Mouse (Mus musculus) forebrain, embryonic 12.5 days (tissue): ENCODE data around the gene Irx2. TPM values are rescaled to one million over a fixed set of nuclear protein-coding genes. Genes with fewer than 3 reads are reported as not detected.

ENCODE experiments used
- ATAC-seq: fragments of 200-750 bp; cut with Nextera tagmentation; 2 replicates; pipeline ENCODE4 v1.8.0; 2017; ENCODE audit warnings: moderate TSS enrichment; ENCODE audit not compliant: low FRiP score
- H3K27ac ChIP-seq: fragments of 300-500 bp; sonication (generic); 2 replicates; pipeline ENCODE4 v1.5.1; 2016; ENCODE audit warnings: mild to moderate bottlenecking
- H3K27me3 ChIP-seq: fragments of 300-500 bp; sonication (generic); 2 replicates; pipeline ENCODE4 v1.6.1; 2016; ENCODE audit warnings: mild to moderate bottlenecking
- H3K36me3 ChIP-seq: fragments of 300-500 bp; sonication (generic); replicated peaks from 2 replicates; pipeline ENCODE4 v1.6.1; 2016; ENCODE audit warnings: mild to moderate bottlenecking
- H3K4me1 ChIP-seq: fragments of 300-500 bp; sonication (generic); 2 replicates; pipeline ENCODE4 v1.6.1; 2016
- H3K4me2 ChIP-seq: fragments of 300-500 bp; sonication (generic); 2 replicates; pipeline ENCODE4 v1.6.1; 2016; ENCODE audit warnings: mild to moderate bottlenecking, moderate library complexity
- H3K4me3 ChIP-seq: fragments of 300-500 bp; sonication (generic); replicated peaks from 2 replicates; pipeline ENCODE4 v1.5.1; 2016; ENCODE audit warnings: mild to moderate bottlenecking
- H3K9ac ChIP-seq: fragments of 300-500 bp; sonication (generic); 2 replicates; pipeline ENCODE4 v1.6.1; 2016; ENCODE audit warnings: mild to moderate bottlenecking
- H3K9me3 ChIP-seq: fragments of 300-500 bp; sonication (generic); 2 replicates; pipeline ENCODE4 v1.6.1; 2016
- WGBS: fragments of 180-500 bp; shearing (Covaris S2); methylation state at CpG from one replicate; pipeline ENCODE4 v1.1.7; 2016; 5-methylcytosine and 5-hydroxymethylcytosine counted together
- polyA plus RNA-seq: library from polyadenylated mRNA; unstranded; fragments of >200 nt; fragmentation: Nextera tagmentation; extraction: Ambion mirVana; gene quantifications from 2 replicates; pipeline ENCODE4 v1.2.1, GENCODE M21; 2016

Irx2 gene
- polyA plus RNA-seq, 1 experiment from 2014 or later, result 6.5 TPM

DNA sequence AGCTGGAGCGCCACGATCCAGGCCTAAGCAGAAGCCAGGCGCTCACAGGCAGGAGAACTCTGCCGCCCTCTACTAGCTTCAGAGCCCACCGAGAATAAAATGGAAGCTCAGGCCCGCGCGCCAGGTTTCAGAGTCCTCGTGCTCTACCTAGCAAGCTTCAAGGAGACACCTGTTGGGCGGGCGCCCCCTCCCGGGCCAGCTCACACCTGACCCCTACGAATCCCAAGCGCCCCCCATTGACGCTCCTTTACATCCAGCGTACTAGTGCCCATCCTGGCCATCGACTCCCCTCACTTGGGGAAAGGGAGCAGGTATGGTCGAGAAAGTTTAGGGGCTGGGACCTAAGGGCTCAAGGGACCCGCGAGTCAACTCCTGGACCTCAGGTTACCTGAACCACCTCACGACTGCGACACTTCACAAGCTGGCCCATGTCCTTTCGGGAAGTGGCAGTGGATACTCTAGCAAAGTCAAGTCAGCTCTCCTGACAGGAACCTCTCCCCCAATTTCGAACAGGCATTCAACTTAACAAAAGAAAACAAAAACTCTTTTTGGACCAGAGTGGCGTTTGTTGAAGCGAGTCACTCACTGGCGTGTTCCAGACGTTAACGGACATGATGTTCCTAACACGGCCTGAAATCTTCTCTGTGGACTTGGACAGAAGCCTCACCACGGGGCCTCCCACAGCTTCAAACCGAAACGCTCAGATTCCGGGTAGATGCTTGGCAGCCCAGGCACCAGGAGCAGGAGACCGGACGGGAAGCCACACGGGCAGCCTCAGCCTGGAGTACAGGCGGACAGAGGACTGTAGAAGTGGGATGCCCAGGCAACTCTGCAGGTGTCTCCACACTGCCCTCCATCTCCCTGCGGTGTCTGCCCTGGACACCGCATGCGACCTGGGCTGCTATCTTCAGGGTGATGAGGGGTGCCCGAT is 964 bp upstream of the Irx2 start:
- peak; percentile 34 for ATAC-seq
- H3K27ac ChIP-seq, result 0 out of 2 replicates have a peak overlapping the region, but pooled peaks have one; percentile 36
- H3K4me1 ChIP-seq, result peaks cover 59% of the 10 kb centered on the region
- under 1% methylated on average over 42 of the region's 42 CpGs for whole genome bisulfite sequencing
- H3K9me3 ChIP-seq, result no peaks in the 10 kb centered on the region
- H3K4me3 ChIP-seq, result peak overlapping the region; percentile 53
- H3K9ac ChIP-seq, result peak overlapping the region; percentile 62; the same call in 1 of the 2 replicates
- H3K27me3 ChIP-seq, result peaks cover 96% of the 10 kb centered on the region
- H3K36me3 ChIP-seq, result no peaks in the 10 kb centered on the region
- peak overlapping the region; percentile 87 for H3K4me2 ChIP-seq

DNA sequence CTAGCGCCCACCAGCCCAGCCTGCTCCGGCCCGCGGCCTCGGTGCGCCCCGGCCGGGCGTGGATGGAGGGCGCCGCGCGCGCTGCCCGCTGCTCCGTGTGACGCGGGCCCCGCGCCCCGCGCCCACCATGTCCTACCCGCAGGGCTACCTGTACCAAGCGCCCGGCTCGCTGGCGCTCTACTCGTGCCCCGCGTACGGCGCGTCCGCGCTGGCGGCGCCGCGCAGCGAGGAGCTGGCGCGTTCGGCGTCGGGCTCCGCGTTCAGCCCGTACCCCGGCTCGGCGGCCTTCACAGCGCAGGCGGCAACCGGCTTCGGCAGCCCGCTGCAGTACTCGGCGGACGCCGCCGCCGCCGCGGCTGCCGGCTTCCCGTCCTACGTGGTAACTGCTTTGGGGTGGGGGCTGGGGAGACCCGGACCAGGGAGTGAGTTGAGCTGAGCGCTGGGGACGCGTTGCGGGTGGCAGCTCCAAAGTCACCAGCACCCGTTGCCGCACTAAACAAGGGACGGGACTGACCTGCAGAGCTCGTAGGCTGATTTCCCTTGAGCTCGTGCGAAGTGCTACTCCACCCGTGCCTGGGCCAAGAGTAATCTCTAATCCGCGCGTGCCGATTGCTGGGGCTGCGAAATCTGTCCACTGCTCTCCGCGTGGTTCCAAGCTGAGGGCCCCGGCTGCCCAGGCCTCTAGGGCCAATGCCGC is 463 bp downstream of the Irx2 start:
- ATAC-seq, result peak; percentile 52
- H3K9me3 ChIP-seq, result no peaks in the 10 kb centered on the region
- H3K4me2 ChIP-seq, result peak overlapping the region; percentile 87
- H3K9ac ChIP-seq, result peak overlapping the region; percentile 62
- H3K4me3 ChIP-seq, result peak overlapping the region; percentile 53
- WGBS, result under 1% methylated on average over 66 of the region's 88 CpGs
- peaks cover 53% of the 10 kb centered on the region for H3K4me1 ChIP-seq
- H3K27ac ChIP-seq, result 0 out of 2 replicates have a peak overlapping the region, but pooled peaks have one; percentile 25
- H3K36me3 ChIP-seq, result no peaks in the 10 kb centered on the region
- H3K27me3 ChIP-seq, result peaks cover 93% of the 10 kb centered on the region

DNA sequence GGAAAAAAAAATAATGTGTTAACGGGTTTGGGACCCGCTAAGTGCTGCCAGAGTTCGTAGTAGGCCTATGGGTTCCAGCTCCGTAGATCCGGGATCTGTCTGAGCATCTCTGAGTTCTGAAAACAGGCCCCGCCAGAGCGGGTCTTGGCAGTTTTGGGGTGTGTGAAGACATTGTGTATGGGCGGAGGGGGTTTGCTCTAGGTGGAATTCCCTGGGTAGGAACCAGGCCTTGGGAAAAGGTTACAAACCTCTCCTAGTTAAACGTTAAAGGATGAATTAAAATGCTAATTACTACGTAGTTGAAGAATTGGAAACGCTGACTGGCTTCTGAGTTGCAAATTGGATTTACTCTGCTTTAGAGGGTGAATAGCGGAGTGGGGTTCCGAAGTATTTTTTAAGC is 1.2 kb downstream of the Irx2 start:
- no peaks in the 10 kb centered on the region for H3K9me3 ChIP-seq
- peak overlapping the region; percentile 53 for H3K4me3 ChIP-seq
- no peak for ATAC-seq
- H3K27ac ChIP-seq, result no peak overlapping the region
- H3K4me2 ChIP-seq, result peak overlapping the region; percentile 87
- 0 out of 2 replicates have a peak overlapping the region, but pooled peaks have one; percentile 62 for H3K9ac ChIP-seq
- H3K27me3 ChIP-seq, result peaks cover 94% of the 10 kb centered on the region
- H3K36me3 ChIP-seq, result no peaks in the 10 kb centered on the region
- WGBS, result 1% methylated on average over 13 of the region's 13 CpGs
- peaks cover 51% of the 10 kb centered on the region for H3K4me1 ChIP-seq

GRCm38 (mm10) chr13:72630501-72631372 is 2.1 kb downstream of the Irx2 start:
- 1% methylated on average over 52 of the region's 60 CpGs for WGBS
- Histone ChIP-seq H3K27ac (no peak overlapping the region), H3K27me3 (peaks cover 96% of the 10 kb centered on the region), H3K4me2 (peak overlapping the region; percentile 47), H3K36me3 (no peaks in the 10 kb centered on the region), H3K4me1 (peaks cover 52% of the 10 kb centered on the region), H3K4me3 (peak overlapping the region; percentile 53), H3K9ac (0 out of 2 replicates have a peak overlapping the region, but pooled peaks have one; percentile 38), H3K9me3 (no peaks in the 10 kb centered on the region)
- no peak for ATAC-seq

GRCm38 (mm10) chr13:72631373-72632021 is 2.9 kb downstream of the Irx2 start:
- Histone ChIP-seq H3K27me3 (peaks cover 97% of the 10 kb centered on the region), H3K4me1 (peaks cover 59% of the 10 kb centered on the region), H3K4me2 (peak overlapping the region; percentile 47), H3K9ac (peak overlapping the region; percentile 38; the same call in 1 of the 2 replicates), H3K27ac (no peak overlapping the region), H3K36me3 (no peaks in the 10 kb centered on the region), H3K9me3 (no peaks in the 10 kb centered on the region), H3K4me3 (peak overlapping the region; percentile 53)
- ATAC-seq, result no peak
- WGBS, result under 1% methylated on average over 62 of the region's 62 CpGs

DNA sequence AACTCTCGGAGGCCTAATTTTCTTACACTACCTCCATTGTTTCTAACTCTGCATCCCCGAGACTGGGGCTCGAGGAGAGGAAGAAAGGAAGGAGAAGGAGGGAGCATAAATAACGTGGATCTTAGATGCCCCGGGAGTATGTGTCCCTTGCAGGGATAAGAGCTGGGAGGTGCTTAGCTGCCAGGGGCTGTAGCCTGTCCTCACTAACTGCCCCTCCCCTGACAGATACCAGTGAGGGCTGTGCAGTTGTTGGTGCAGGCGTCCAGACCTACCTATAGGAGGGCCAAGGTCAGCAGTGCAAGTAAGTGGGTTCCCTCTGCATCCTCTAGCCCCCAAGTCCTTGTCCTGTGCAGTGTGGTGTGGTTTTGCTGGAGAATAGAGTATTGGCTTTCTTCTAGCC is 3.7 kb downstream of the Irx2 start:
- Histone ChIP-seq H3K9me3 (no peaks in the 10 kb centered on the region), H3K4me1 (peaks cover 58% of the 10 kb centered on the region), H3K4me2 (peak overlapping the region; percentile 47), H3K4me3 (peak overlapping the region; percentile 53; the same call in 1 of the 2 replicates), H3K27ac (no peak overlapping the region), H3K36me3 (no peaks in the 10 kb centered on the region), H3K27me3 (peaks cover 95% of the 10 kb centered on the region), H3K9ac (no peak overlapping the region)
- no peak for ATAC-seq
- WGBS, result 3% methylated on average over 6 of the region's 6 CpGs

GRCm38 (mm10) chr13:72633097-72633496 is 4.5 kb downstream of the Irx2 start:
- Histone ChIP-seq H3K4me3 (no peak overlapping the region), H3K27ac (no peak overlapping the region), H3K36me3 (no peaks in the 10 kb centered on the region), H3K4me1 (peaks cover 53% of the 10 kb centered on the region), H3K9me3 (no peaks in the 10 kb centered on the region), H3K9ac (no peak overlapping the region), H3K27me3 (peaks cover 95% of the 10 kb centered on the region), H3K4me2 (no peak overlapping the region)
- no peak for ATAC-seq
- 27% methylated on average over 2 of the region's 2 CpGs for WGBS

GRCm38 (mm10) chr13:72634752-72635315 is 6.2 kb downstream of the Irx2 start:
- no peak overlapping the region for H3K4me2 ChIP-seq
- ATAC-seq, result no peak
- no peaks in the 10 kb centered on the region for H3K36me3 ChIP-seq
- no peak overlapping the region for H3K9ac ChIP-seq
- H3K4me1 ChIP-seq, result peaks cover 63% of the 10 kb centered on the region
- no peaks in the 10 kb centered on the region for H3K9me3 ChIP-seq
- H3K27me3 ChIP-seq, result peaks cover 95% of the 10 kb centered on the region
- WGBS, result 2% methylated on average over 7 of the region's 7 CpGs
- no peak overlapping the region for H3K4me3 ChIP-seq
- no peak overlapping the region for H3K27ac ChIP-seq

GRCm38 (mm10) chr13:72636331-72636851 is 7.8 kb downstream of the Irx2 start:
- Histone ChIP-seq H3K4me3 (no peak overlapping the region), H3K27ac (no peak overlapping the region), H3K9me3 (no peaks in the 10 kb centered on the region), H3K4me1 (peaks cover 53% of the 10 kb centered on the region), H3K36me3 (no peaks in the 10 kb centered on the region), H3K9ac (no peak overlapping the region), H3K4me2 (no peak overlapping the region), H3K27me3 (peaks cover 95% of the 10 kb centered on the region)
- under 1% methylated on average over 20 of the region's 20 CpGs for WGBS
- ATAC-seq, result no peak

GRCm38 (mm10) chr13:72637536-72637935 is 8.9 kb downstream of the Irx2 start:
- Histone ChIP-seq H3K9ac (no peak overlapping the region), H3K27me3 (peaks cover 95% of the 10 kb centered on the region), H3K4me2 (no peak overlapping the region), H3K36me3 (no peaks in the 10 kb centered on the region), H3K4me1 (peaks cover 43% of the 10 kb centered on the region), H3K9me3 (no peaks in the 10 kb centered on the region), H3K4me3 (no peak overlapping the region), H3K27ac (no peak overlapping the region)
- ATAC-seq, result no peak
- 4% methylated on average over 3 of the region's 3 CpGs for WGBS
